Mouse (Mus musculus) myocyte (in vitro differentiated cells): ENCODE measurements around the gene Crybb1. TPM values are rescaled to one million over a fixed set of nuclear protein-coding genes. Genes with fewer than 3 reads are reported as not detected.

ENCODE experiments used
- H3K27me3 ChIP-seq: one replicate; pipeline ENCODE4 v1.6.1; 2011; ENCODE audit not compliant: control insufficient read depth, insufficient read depth, insufficient read length
- H3K36me3 ChIP-seq: one replicate; pipeline ENCODE4 v1.6.1; 2011; ENCODE audit not compliant: control insufficient read depth, insufficient read depth
- H3K4me2 ChIP-seq: one replicate; pipeline ENCODE4 v1.6.1; 2011; ENCODE audit warnings: low read depth, control low read depth
- H3K4me3 ChIP-seq: one replicate; pipeline ENCODE4 v1.5.1; 2011; ENCODE audit warnings: mild to moderate bottlenecking, control low read depth, moderate library complexity
- H3K79me2 ChIP-seq: one replicate; pipeline ENCODE4 v1.6.1; 2011; ENCODE audit not compliant: control insufficient read depth, insufficient read depth
- H3ac ChIP-seq: one replicate; pipeline ENCODE4 v1.6.1; 2011; ENCODE audit not compliant: control insufficient read depth, insufficient read length
- CEBPB ChIP-seq: IDR thresholded peaks from 2 replicates; pipeline ENCODE4 v1.6.1; 2011; ENCODE audit warnings: mild to moderate bottlenecking, moderate library complexity; ENCODE audit not compliant: poor library complexity, insufficient read depth, severe bottlenecking
- E2F4 ChIP-seq: IDR thresholded peaks from one replicate; pipeline ENCODE4 v1.6.1; 2011; ENCODE audit warnings: mild to moderate bottlenecking, control low read depth, moderate library complexity; ENCODE audit not compliant: insufficient read depth
- MAX ChIP-seq: IDR thresholded peaks from one replicate; pipeline ENCODE4 v1.6.1; 2011; ENCODE audit warnings: low read depth, mild to moderate bottlenecking, control low read depth
- MYOD1 ChIP-seq, 3 experiments: IDR thresholded peaks; one replicate each; pipeline ENCODE4 v1.6.1; 2011; ENCODE audit warnings: control low read depth in 2 of 3, low read depth in 2 of 3, mild to moderate bottlenecking in 2 of 3, moderate library complexity in 1 of 3; ENCODE audit not compliant: insufficient read length in 2 of 3, control insufficient read depth in 1 of 3
- MYOG ChIP-seq, 3 experiments: IDR thresholded peaks; one replicate each; pipeline ENCODE4 v1.6.1; 2011; ENCODE audit warnings: control low read depth in 2 of 3, low read depth in 2 of 3, mild to moderate bottlenecking in 2 of 3; ENCODE audit not compliant: insufficient read length in 2 of 3, control insufficient read depth in 1 of 3, insufficient read depth in 1 of 3
- POLR2A ChIP-seq: IDR thresholded peaks from one replicate; pipeline ENCODE4 v1.6.1; 2011; ENCODE audit warnings: low read depth, mild to moderate bottlenecking, control low read depth, moderate library complexity; ENCODE audit not compliant: insufficient read length
- POLR2AphosphoS2 ChIP-seq: IDR thresholded peaks from one replicate; pipeline ENCODE4 v1.6.1; 2011; ENCODE audit warnings: low read depth, control low read depth; ENCODE audit not compliant: insufficient read length
- REST ChIP-seq: IDR thresholded peaks from one replicate; pipeline ENCODE4 v1.6.1; 2011; ENCODE audit warnings: mild to moderate bottlenecking, control low read depth, moderate library complexity; ENCODE audit not compliant: insufficient read depth, insufficient read length
- SRF ChIP-seq: IDR thresholded peaks from one replicate; pipeline ENCODE4 v1.6.1; 2011; ENCODE audit warnings: low read depth; ENCODE audit not compliant: control insufficient read depth, insufficient read length
- TCF12 ChIP-seq: IDR thresholded peaks from one replicate; pipeline ENCODE4 v1.6.1; 2011; ENCODE audit warnings: mild to moderate bottlenecking, control low read depth; ENCODE audit not compliant: poor library complexity, insufficient read depth, severe bottlenecking
- TCF3 ChIP-seq: IDR thresholded peaks from one replicate; pipeline ENCODE4 v1.6.1; 2011; ENCODE audit warnings: low read depth, control low read depth; ENCODE audit not compliant: insufficient read length
- USF1 ChIP-seq: IDR thresholded peaks from one replicate; pipeline ENCODE4 v1.6.1; 2011; ENCODE audit warnings: low read depth, mild to moderate bottlenecking, control low read depth, moderate library complexity
- polyA plus RNA-seq: library from polyadenylated mRNA; unstranded; fragments of >200 nt; fragmentation: generic; extraction: Trizol; gene quantifications from one replicate; pipeline ENCODE4 v1.2.1, GENCODE M21; 2012; ENCODE audit warnings: missing spikeins

The Crybb1 gene
- polyA plus RNA-seq, 1 experiment: 0.36 TPM

- Histone ChIP-seq H3K36me3 (no peaks in the 10 kb centered on the region), H3K79me2 (no peaks in the 10 kb centered on the region), H3ac (no peak overlapping the region), H3K27me3 (peaks cover 5% of the 10 kb centered on the region), H3K4me3 (no peak overlapping the region), H3K4me2 (peak overlapping the region; percentile 10)
- TF ChIP-seq MYOD1 (IDR thresholded peaks at IDR 0.05; ENCODE audit: control insufficient read depth in 1 of 3, insufficient read length in 2 of 3, low read depth in 2 of 3) (no peak), TCF12 (no peak), MAX (no peak), TCF3 (no peak), MYOG (IDR thresholded peaks at IDR 0.05; ENCODE audit: control insufficient read depth in 1 of 3, insufficient read depth in 1 of 3, insufficient read length in 2 of 3, low read depth in 2 of 3) (no peak), E2F4 (no peak), CEBPB (no peak), USF1 (no peak), REST (no peak), SRF (no peak), POLR2A (no peak), POLR2AphosphoS2 (no peak)
These were observed 36.2 kb upstream of the Crybb1 start for GRCm38 (mm10) chr5:112219398-112219797.

GRCm38 (mm10) chr5:112220203-112220602 lies 35.4 kb upstream of the Crybb1 start:
- TF ChIP-seq MYOD1 (IDR thresholded peaks at IDR 0.05; ENCODE audit: control insufficient read depth in 1 of 3, insufficient read length in 2 of 3, low read depth in 2 of 3) (no peak), E2F4 (no peak), MYOG (IDR thresholded peaks at IDR 0.05; ENCODE audit: control insufficient read depth in 1 of 3, insufficient read depth in 1 of 3, insufficient read length in 2 of 3, low read depth in 2 of 3) (no peak), MAX (no peak), POLR2AphosphoS2 (no peak), TCF3 (no peak), TCF12 (no peak), USF1 (no peak), POLR2A (no peak), CEBPB (no peak), SRF (no peak), REST (no peak)
- Histone ChIP-seq H3K4me3 (no peak overlapping the region), H3K36me3 (no peaks in the 10 kb centered on the region), H3ac (no peak overlapping the region), H3K4me2 (no peak overlapping the region), H3K27me3 (peaks cover 11% of the 10 kb centered on the region), H3K79me2 (no peaks in the 10 kb centered on the region)

GRCm38 (mm10) chr5:112225591-112225990 lies 30.0 kb upstream of the Crybb1 start:
- Histone ChIP-seq H3ac (no peak overlapping the region), H3K4me2 (no peak overlapping the region), H3K36me3 (no peaks in the 10 kb centered on the region), H3K27me3 (peaks cover 36% of the 10 kb centered on the region), H3K4me3 (no peak overlapping the region), H3K79me2 (no peaks in the 10 kb centered on the region)
- no peak for TF ChIP-seq POLR2A
- TF ChIP-seq TCF12: no peak
- TF ChIP-seq CEBPB: no peak
- no peak for TF ChIP-seq POLR2AphosphoS2
- no peak for TF ChIP-seq MAX
- no peak for TF ChIP-seq USF1
- TF ChIP-seq SRF: no peak
- no peak for TF ChIP-seq MYOD1 (IDR thresholded peaks at IDR 0.05; ENCODE audit: control insufficient read depth in 1 of 3, insufficient read length in 2 of 3, low read depth in 2 of 3)
- TF ChIP-seq MYOG (IDR thresholded peaks at IDR 0.05; ENCODE audit: control insufficient read depth in 1 of 3, insufficient read depth in 1 of 3, insufficient read length in 2 of 3, low read depth in 2 of 3): no peak
- no peak for TF ChIP-seq REST
- no peak for TF ChIP-seq TCF3
- no peak for TF ChIP-seq E2F4

GRCm38 (mm10) chr5:112227354-112227753 lies 28.3 kb upstream of the Crybb1 start:
- Histone ChIP-seq H3K36me3 (no peaks in the 10 kb centered on the region), H3K4me3 (no peak overlapping the region), H3K4me2 (peak overlapping the region; percentile 18), H3ac (no peak overlapping the region), H3K27me3 (peaks cover 40% of the 10 kb centered on the region), H3K79me2 (no peaks in the 10 kb centered on the region)
- TF ChIP-seq USF1: no peak
- TF ChIP-seq SRF: no peak
- TF ChIP-seq TCF12: no peak
- TF ChIP-seq E2F4: no peak
- TF ChIP-seq REST: no peak

GRCm38 (mm10) chr5:112227898-112228239 lies 27.7 kb upstream of the Crybb1 start:
- H3K27me3 ChIP-seq: peaks cover 40% of the 10 kb centered on the region
- H3K4me3 ChIP-seq: no peak overlapping the region
- no peak for TF ChIP-seq E2F4
- no peak for TF ChIP-seq SRF
- TF ChIP-seq TCF3: no peak
- TF ChIP-seq POLR2A: no peak
- TF ChIP-seq MYOG (IDR thresholded peaks at IDR 0.05; ENCODE audit: control insufficient read depth in 1 of 3, insufficient read depth in 1 of 3, insufficient read length in 2 of 3, low read depth in 2 of 3): no peak
- no peak for TF ChIP-seq MAX
- TF ChIP-seq TCF12: no peak
- no peak for TF ChIP-seq MYOD1 (IDR thresholded peaks at IDR 0.05; ENCODE audit: control insufficient read depth in 1 of 3, insufficient read length in 2 of 3, low read depth in 2 of 3)
- H3K79me2 ChIP-seq: no peaks in the 10 kb centered on the region
- no peak overlapping the region for H3ac ChIP-seq
- H3K4me2 ChIP-seq: peak overlapping the region; percentile 30
- no peaks in the 10 kb centered on the region for H3K36me3 ChIP-seq
